Mouse (Mus musculus) ES-Bruce4 (cell line): Measurements from ENCODE around the gene Ap1b1.

Experiments
- CTCF ChIP-seq: IDR thresholded peaks from one replicate; pipeline ENCODE4 v1.8.1; 2011; ENCODE audit warnings: low read depth, low read length
- EP300 ChIP-seq: IDR thresholded peaks from 2 replicates; pipeline ENCODE4 v1.6.1; 2011; ENCODE audit warnings: low read depth, low read length; ENCODE audit not compliant: insufficient read depth
- POLR2A ChIP-seq: IDR thresholded peaks from one replicate; pipeline ENCODE4 v1.8.1; 2011; ENCODE audit warnings: low read length; ENCODE audit not compliant: insufficient read depth

GRCm38 (mm10) chr11:4989187-4989586 lies 2.6 kb downstream of the Ap1b1 start:
- no peak for TF ChIP-seq CTCF
- no peak for TF ChIP-seq EP300
- TF ChIP-seq POLR2A: no peak
